Mouse (Mus musculus): ENCODE results near the gene Bend6.

Gene Bend6

GRCm38 (mm10) chr1:33813868-33814794, 93.5 kb downstream of the Bend6 start, which contains the start of gene Zfp451:
Gene Zfp451, minus strand, starts transcription at chr1:33814595.
- in situ Hi-C loops (cut with MboI, MseI): no loop called here

- in situ Hi-C loops (cut with MboI, MseI): no loop called here
These were observed 94.1 kb downstream of the Bend6 start for GRCm38 (mm10) chr1:33813495-33813867.

- in situ Hi-C loops (cut with MboI, MseI): no loop called here
These were observed 104.3 kb downstream of the Bend6 start for GRCm38 (mm10) chr1:33803323-33803722.

Data from T-helper 1 cell (primary cell).